Mouse (Mus musculus): ENCODE results near the gene Rab15. TPM values are rescaled to one million over a fixed set of nuclear protein-coding genes. Genes with fewer than 3 reads are reported as not detected.
"Not testable (repeated sequence)": the region's sequence is repeated elsewhere in the genome, so short reads cannot be mapped to it uniquely, and the experiment has no call there.

The Rab15 gene
- polyA plus RNA-seq, 1 experiment from 2014 or later, result 14.2 TPM

- Histone ChIP-seq H3K9me3 (ENCODE audit: control insufficient read depth, low read length) (no peaks in the 10 kb centered on the region), H3K36me3 (ENCODE audit: control insufficient read depth, insufficient read depth, low read length) (no peaks in the 10 kb centered on the region), H3K27ac (ENCODE audit: low read depth, low read length) (no peak overlapping the region), H3K27me3 (ENCODE audit: control insufficient read depth, insufficient read depth, low read length) (no peaks in the 10 kb centered on the region), H3K4me3 (ENCODE audit: low read depth, low read length) (no peak overlapping the region), H3K4me1 (ENCODE audit: control insufficient read depth, insufficient read depth, low read length) (no peaks in the 10 kb centered on the region), H3K4me2 (ENCODE audit: low read depth) (no peak overlapping the region), H3K9ac (ENCODE audit: low read length) (no peak overlapping the region)
- no peak for ATAC-seq (ENCODE audit: insufficient read depth, low FRiP score, low TSS enrichment)
- WGBS, result 90% methylated on average over 7 of the region's 7 CpGs
- no peak for DNase-seq (ENCODE audit: low spot score)
These were observed 25.7 kb downstream of the Rab15 start for GRCm38 (mm10) chr12:76796938-76797539.

- H3K4me2 ChIP-seq (ENCODE audit: low read depth), result no peak within 1 kb of the TSS
- no peak within 1 kb of the TSS for H3K4me3 ChIP-seq (ENCODE audit: low read depth, low read length)
- no peak for DNase-seq (ENCODE audit: low spot score)
- no peak within 1 kb of the TSS for H3K27ac ChIP-seq (ENCODE audit: low read depth, low read length)
- no peaks in the 10 kb centered on the region for H3K36me3 ChIP-seq (ENCODE audit: control insufficient read depth, insufficient read depth, low read length)
- ATAC-seq (ENCODE audit: insufficient read depth, low FRiP score, low TSS enrichment), result no peak
- H3K4me1 ChIP-seq (ENCODE audit: control insufficient read depth, insufficient read depth, low read length), result no peaks in the 10 kb centered on the region
- H3K27me3 ChIP-seq (ENCODE audit: control insufficient read depth, insufficient read depth, low read length), result no peaks in the 10 kb centered on the region
- no peak within 1 kb of the TSS for H3K9ac ChIP-seq (ENCODE audit: low read length)
- WGBS, result 73% methylated on average over 5 of the region's 5 CpGs
- H3K9me3 ChIP-seq (ENCODE audit: control insufficient read depth, low read length), result no peaks in the 10 kb centered on the region
These were observed 27.4 kb downstream of the Rab15 start, which contains the start of gene Gpx2 for GRCm38 (mm10) chr12:76795350-76795749. TSS of gene Gpx2 (minus strand) at chr12:76795554.

- WGBS, result 51% methylated on average over 14 of the region's 14 CpGs
- not testable (repeated sequence) for H3K4me3 ChIP-seq (ENCODE audit: low read depth, low read length)
These were observed 30.2 kb downstream of the Rab15 start for GRCm38 (mm10) chr12:76792540-76792939.

GRCm38 (mm10) chr12:76790446-76791084 lies 32.1 kb downstream of the Rab15 start:
- Histone ChIP-seq H3K9me3 (ENCODE audit: control insufficient read depth, low read length) (no peaks in the 10 kb centered on the region), H3K4me2 (ENCODE audit: low read depth) (no peak overlapping the region), H3K27me3 (ENCODE audit: control insufficient read depth, insufficient read depth, low read length) (no peaks in the 10 kb centered on the region), H3K4me3 (ENCODE audit: low read depth, low read length) (no peak overlapping the region), H3K36me3 (ENCODE audit: control insufficient read depth, insufficient read depth, low read length) (no peaks in the 10 kb centered on the region), H3K9ac (ENCODE audit: low read length) (no peak overlapping the region), H3K4me1 (ENCODE audit: control insufficient read depth, insufficient read depth, low read length) (no peaks in the 10 kb centered on the region), H3K27ac (ENCODE audit: low read depth, low read length) (no peak overlapping the region)
- DNase-seq (ENCODE audit: low spot score) (no peak), ATAC-seq (ENCODE audit: insufficient read depth, low FRiP score, low TSS enrichment) (no peak)
- WGBS, result 80% methylated on average over 8 of the region's 8 CpGs

More at GRCm38 (mm10) chr12:76792540-76792939, 30.2 kb downstream of the Rab15 start:
- not testable (repeated sequence) for H3K4me2 ChIP-seq (ENCODE audit: low read depth); H3K4me1 ChIP-seq (ENCODE audit: control insufficient read depth, insufficient read depth, low read length); H3K27ac ChIP-seq (ENCODE audit: low read depth, low read length); ATAC-seq (ENCODE audit: insufficient read depth, low FRiP score, low TSS enrichment); H3K27me3 ChIP-seq (ENCODE audit: control insufficient read depth, insufficient read depth, low read length); H3K9me3 ChIP-seq (ENCODE audit: control insufficient read depth, low read length); DNase-seq (ENCODE audit: low spot score); H3K36me3 ChIP-seq (ENCODE audit: control insufficient read depth, insufficient read depth, low read length); H3K9ac ChIP-seq (ENCODE audit: low read length)

- Histone ChIP-seq H3K4me1 (ENCODE audit: control insufficient read depth, insufficient read depth, low read length) (no peaks in the 10 kb centered on the region), H3K4me3 (ENCODE audit: low read depth, low read length) (no peak overlapping the region), H3K27me3 (ENCODE audit: control insufficient read depth, insufficient read depth, low read length) (no peaks in the 10 kb centered on the region), H3K36me3 (ENCODE audit: control insufficient read depth, insufficient read depth, low read length) (no peaks in the 10 kb centered on the region), H3K9me3 (ENCODE audit: control insufficient read depth, low read length) (no peaks in the 10 kb centered on the region), H3K4me2 (ENCODE audit: low read depth) (no peak overlapping the region), H3K9ac (ENCODE audit: low read length) (no peak overlapping the region), H3K27ac (ENCODE audit: low read depth, low read length) (no peak overlapping the region)
- WGBS, result 74% methylated on average over 10 of the region's 10 CpGs
- ATAC-seq (ENCODE audit: insufficient read depth, low FRiP score, low TSS enrichment), result no peak
- no peak for DNase-seq (ENCODE audit: low spot score)
These were observed 38.6 kb downstream of the Rab15 start for GRCm38 (mm10) chr12:76784056-76784619.

GRCm38 (mm10) chr12:76780639-76781468 lies 41.9 kb downstream of the Rab15 start:
- H3K4me3 ChIP-seq (ENCODE audit: low read depth, low read length), result no peak overlapping the region
- H3K9ac ChIP-seq (ENCODE audit: low read length), result no peak overlapping the region
- 76% methylated on average over 12 of the region's 12 CpGs for WGBS
- H3K27me3 ChIP-seq (ENCODE audit: control insufficient read depth, insufficient read depth, low read length), result no peaks in the 10 kb centered on the region
- ATAC-seq (ENCODE audit: insufficient read depth, low FRiP score, low TSS enrichment), result no peak
- H3K4me1 ChIP-seq (ENCODE audit: control insufficient read depth, insufficient read depth, low read length), result no peaks in the 10 kb centered on the region
- no peak for DNase-seq (ENCODE audit: low spot score)
- H3K36me3 ChIP-seq (ENCODE audit: control insufficient read depth, insufficient read depth, low read length), result no peaks in the 10 kb centered on the region
- H3K4me2 ChIP-seq (ENCODE audit: low read depth), result no peak overlapping the region
- no peaks in the 10 kb centered on the region for H3K9me3 ChIP-seq (ENCODE audit: control insufficient read depth, low read length)
- H3K27ac ChIP-seq (ENCODE audit: low read depth, low read length), result no peak overlapping the region

- Histone ChIP-seq H3K9ac (ENCODE audit: low read length) (no peak overlapping the region), H3K4me1 (ENCODE audit: control insufficient read depth, insufficient read depth, low read length) (no peaks in the 10 kb centered on the region), H3K4me2 (ENCODE audit: low read depth) (no peak overlapping the region), H3K27ac (ENCODE audit: low read depth, low read length) (no peak overlapping the region), H3K36me3 (ENCODE audit: control insufficient read depth, insufficient read depth, low read length) (no peaks in the 10 kb centered on the region), H3K9me3 (ENCODE audit: control insufficient read depth, low read length) (no peaks in the 10 kb centered on the region), H3K27me3 (ENCODE audit: control insufficient read depth, insufficient read depth, low read length) (no peaks in the 10 kb centered on the region), H3K4me3 (ENCODE audit: low read depth, low read length) (no peak overlapping the region)
- 82% methylated on average over 5 of the region's 5 CpGs for WGBS
- ATAC-seq (ENCODE audit: insufficient read depth, low FRiP score, low TSS enrichment) (no peak), DNase-seq (ENCODE audit: low spot score) (no peak)
These were observed 42.8 kb downstream of the Rab15 start for GRCm38 (mm10) chr12:76779951-76780350.

GRCm38 (mm10) chr12:76778305-76779083 lies 44.2 kb downstream of the Rab15 start:
- DNase-seq (ENCODE audit: low spot score), result no peak
- 88% methylated on average over 10 of the region's 10 CpGs for WGBS

More at GRCm38 (mm10) chr12:76778305-76779083, 44.2 kb downstream of the Rab15 start:
- Histone ChIP-seq H3K36me3 (ENCODE audit: control insufficient read depth, insufficient read depth, low read length) (no peaks in the 10 kb centered on the region), H3K4me3 (ENCODE audit: low read depth, low read length) (no peak overlapping the region), H3K4me1 (ENCODE audit: control insufficient read depth, insufficient read depth, low read length) (no peaks in the 10 kb centered on the region), H3K27ac (ENCODE audit: low read depth, low read length) (no peak overlapping the region), H3K27me3 (ENCODE audit: control insufficient read depth, insufficient read depth, low read length) (no peaks in the 10 kb centered on the region), H3K9ac (ENCODE audit: low read length) (no peak overlapping the region), H3K4me2 (ENCODE audit: low read depth) (no peak overlapping the region), H3K9me3 (ENCODE audit: control insufficient read depth, low read length) (no peaks in the 10 kb centered on the region)
- ATAC-seq (ENCODE audit: insufficient read depth, low FRiP score, low TSS enrichment), result no peak
